Mouse (Mus musculus) right cerebral cortex, postnatal 4 days (tissue): ENCODE data around the gene Tbc1d19.

Experiments
- DNase-seq: peaks from one replicate; pipeline ENCODE4 v3.0.0-alpha.2; 2022

Gene Tbc1d19

GRCm38 (mm10) chr5:53809115-53809991, at the start of gene Tbc1d19:
TSS of gene Tbc1d19 (plus strand) at chr5:53809606.
- DNase-seq = peak; percentile 80

DNA sequence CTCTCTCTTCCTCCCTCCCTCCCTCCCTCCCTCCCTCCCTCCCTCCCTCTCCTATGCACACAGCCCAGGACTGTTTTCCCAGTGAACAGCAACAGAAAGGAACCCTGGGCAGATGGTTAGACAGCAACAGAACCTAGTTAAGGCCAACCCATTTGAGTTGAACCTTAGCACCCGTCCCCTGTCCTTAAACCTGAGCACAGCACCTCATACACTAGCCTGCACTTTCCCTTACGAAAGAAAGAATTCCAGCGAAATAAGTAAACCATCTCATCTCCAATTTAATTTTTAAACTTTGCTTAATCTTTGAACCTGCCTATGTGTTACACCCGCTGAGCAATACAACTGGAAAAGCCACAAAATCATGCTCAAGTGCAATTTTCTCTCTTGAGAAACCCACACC, 49.5 kb upstream of the Tbc1d19 start:
- no peak for DNase-seq

DNA sequence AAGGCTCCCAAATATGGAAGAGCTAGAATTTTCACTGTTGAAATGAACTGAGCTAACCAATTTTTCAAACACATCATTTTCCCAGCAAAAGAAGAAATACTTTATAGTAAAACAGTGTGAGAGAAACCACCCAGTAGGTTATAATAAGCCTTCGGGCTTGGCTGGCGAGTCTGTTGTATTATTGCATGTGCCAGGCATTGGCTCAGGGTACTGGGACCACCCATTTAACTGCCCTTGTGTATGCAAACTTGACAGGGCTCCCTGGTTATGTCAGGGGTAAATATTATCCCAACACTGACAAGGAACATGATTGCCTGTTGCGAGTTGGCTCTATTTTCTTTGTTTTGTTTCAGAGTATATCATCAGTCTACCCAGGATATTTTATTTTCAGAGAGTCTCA, 48.5 kb upstream of the Tbc1d19 start:
- no peak for DNase-seq

- no peak for DNase-seq
Measured at GRCm38 (mm10) chr5:53761346-53761745, 48.1 kb upstream of the Tbc1d19 start.

DNA sequence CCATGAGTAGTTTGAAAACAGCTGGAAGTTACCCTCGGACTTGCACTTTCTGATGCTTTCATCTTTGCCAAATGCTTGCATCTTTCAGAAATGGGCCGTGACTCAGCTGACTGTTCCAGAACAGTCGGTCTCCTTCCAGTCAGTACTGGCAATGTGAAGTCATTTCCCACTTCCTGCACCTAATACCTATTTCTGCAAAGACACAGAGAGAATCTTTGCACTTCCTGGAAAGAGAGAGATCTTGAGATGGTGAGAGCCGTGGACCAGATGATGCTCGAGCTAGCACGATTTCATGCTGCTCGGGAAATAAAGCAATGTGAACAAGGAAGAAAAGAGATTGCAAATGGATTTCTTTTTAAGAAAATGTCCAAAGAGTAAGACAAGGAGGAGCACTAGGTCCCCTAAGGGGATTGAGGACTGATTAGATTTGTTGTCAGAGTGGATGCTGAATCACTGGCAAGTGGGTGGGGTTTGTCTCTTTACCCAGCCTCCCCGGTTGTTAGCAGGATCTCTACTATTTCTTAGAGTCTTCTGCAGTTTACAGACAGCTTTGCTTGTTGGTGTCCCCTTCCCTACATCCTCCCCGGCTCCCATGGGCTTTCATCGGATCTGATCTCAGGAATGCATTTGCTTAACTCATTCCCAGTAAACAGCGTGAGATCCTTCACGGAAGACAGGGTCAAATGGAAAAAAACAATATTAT, 24.4 kb upstream of the Tbc1d19 start:
- DNase-seq = no peak

GRCm38 (mm10) chr5:53801379-53801778, 8.0 kb upstream of the Tbc1d19 start:
- DNase-seq = no peak

GRCm38 (mm10) chr5:53819711-53820110, 10.3 kb downstream of the Tbc1d19 start:
- DNase-seq = no peak

GRCm38 (mm10) chr5:53825886-53826285, 16.5 kb downstream of the Tbc1d19 start:
- DNase-seq = no peak

DNA sequence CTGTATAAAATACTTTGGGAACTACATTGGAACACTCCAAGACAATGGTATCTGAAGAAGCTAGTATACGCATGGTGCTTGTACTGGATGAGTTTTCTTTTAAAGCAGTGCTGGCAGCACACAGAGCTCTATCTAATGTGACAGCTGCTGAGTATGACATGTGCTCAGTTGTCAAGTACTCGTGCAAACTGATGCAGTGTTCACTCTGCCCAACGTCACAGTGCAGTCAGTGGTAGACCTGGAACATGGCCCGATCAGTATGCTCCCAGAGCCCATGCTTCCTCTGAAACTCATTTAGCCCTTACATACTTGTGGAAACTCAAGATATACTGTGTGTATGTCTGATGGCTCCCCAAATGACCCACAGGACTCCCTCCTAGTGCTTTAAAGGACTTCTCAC, 25.1 kb downstream of the Tbc1d19 start:
- no peak for DNase-seq

DNA sequence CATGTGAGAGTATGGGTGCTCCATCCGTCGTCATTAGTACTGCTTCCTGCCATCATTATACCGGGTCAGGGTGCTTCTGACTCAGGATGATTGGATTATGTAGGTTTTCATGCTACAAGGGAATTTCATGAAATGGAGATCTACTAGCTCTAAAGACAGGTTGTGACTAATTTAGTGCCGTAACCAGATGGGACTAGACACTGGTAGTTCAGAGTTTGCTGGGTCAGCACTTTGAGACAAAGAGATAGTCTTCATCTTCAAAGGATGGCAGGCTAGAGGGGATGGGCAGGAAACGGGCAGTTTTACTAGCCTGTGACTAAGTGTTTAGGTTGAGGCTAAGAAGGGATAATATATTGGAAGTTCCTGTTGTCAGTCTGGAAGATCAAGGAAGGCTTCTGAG, 31.9 kb downstream of the Tbc1d19 start:
- DNase-seq = no peak

DNA sequence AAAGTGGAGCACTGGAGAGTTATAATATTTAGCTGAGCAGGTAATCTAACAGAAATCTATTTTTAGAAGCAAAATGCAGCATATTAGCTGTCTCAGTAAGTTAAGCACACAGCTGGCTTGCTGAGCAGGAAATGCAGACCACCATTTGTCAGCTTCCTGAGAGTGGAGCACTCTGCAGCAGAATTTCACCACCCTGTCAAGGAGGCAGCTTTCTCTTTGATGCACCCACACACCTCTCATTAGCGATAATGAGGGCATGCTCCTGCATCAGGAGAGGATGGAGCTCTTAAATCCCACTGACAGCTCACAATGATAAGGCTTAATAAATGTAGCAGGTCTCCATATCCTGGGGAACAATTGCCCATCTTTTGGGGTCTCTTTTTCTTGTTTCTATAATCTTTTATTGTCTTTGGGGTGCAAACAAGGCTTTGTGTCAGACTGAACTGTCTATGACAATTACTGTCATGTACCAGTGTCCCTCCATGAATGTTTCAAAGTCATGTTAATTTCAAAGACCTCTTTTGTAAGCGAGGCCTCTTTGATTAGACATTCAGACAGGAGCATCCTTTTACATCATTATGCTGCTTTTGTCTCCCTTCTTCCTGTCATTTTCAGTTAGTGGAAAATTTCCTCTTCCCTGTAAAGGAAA, 39.0 kb downstream of the Tbc1d19 start:
- no peak for DNase-seq

- no peak for DNase-seq
Measured at GRCm38 (mm10) chr5:53852574-53852973, 43.2 kb downstream of the Tbc1d19 start.

DNA sequence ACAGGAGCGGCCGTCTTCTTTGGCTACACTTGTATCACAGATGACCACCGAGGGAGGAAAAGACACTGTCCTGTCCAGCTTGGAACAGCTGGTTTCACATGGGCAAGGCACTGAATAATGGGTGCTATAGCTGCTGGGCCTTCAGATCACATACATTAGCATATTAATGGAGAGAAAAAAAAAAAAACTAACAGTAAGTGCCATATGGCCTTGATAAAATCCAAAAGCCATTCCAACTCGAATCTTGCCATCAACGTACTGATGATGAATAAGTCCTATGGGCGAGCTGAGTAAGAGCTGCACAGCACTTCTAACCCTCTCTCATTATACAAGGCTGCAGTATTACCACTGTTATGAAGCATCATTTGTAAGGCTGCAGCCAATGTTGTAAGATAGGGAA, 45.2 kb downstream of the Tbc1d19 start:
- DNase-seq = no peak

DNA sequence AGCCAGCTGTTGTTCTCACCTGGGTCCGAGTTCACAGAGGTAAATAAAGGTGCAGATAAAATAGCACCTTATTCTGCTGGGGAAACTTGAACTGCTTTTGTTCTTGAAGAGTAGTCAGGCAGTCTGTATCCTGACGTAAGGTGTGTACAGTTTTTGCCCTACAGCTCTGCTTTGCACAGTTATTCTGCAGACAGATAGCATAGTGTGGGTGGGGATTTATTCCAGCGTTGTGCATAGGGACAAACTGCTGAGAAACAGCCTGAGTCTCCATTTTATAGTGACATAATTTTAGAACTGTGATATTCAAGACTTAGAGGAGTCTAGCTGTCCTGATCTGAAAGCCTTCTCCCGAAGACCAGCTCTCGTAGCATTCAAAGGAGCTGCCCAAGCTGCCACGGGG, 46.6 kb downstream of the Tbc1d19 start:
- DNase-seq = no peak

- no peak for DNase-seq
Measured at GRCm38 (mm10) chr5:53865146-53865545, 55.7 kb downstream of the Tbc1d19 start.

- DNase-seq = no peak
Measured at GRCm38 (mm10) chr5:53865991-53866390, 56.6 kb downstream of the Tbc1d19 start.

DNA sequence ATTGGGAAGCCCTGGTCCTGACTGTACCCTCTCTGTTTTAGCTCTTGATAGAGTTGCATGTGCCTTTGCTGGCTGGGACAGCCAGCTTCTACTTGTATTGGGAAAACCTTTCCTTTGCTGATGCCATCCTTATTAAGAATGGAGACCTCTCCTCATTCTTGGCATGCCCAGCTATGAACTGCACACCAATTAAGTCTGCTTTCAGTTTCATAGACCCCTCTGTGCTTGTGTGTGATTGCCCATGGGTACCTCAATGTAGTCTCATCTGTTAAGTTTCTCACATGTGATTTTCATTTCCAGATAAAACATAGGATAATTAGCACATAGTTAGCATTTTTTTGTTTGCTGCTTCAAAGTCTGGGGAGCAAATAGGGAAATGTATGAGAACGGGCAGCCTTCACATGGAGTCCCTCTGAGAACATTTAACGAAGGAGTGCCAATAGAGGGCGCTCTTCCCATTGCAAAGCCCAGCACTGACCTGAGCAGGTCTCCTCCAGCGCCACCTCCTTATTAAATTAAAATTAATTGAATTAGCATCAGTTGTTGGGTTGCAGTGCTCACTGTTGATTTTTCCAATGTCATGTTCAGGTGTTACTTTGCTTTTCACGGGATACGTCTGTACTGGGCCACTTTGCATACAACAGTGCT, 62.4 kb downstream of the Tbc1d19 start:
- peak; percentile 64 for DNase-seq

- no peak for DNase-seq
Measured at GRCm38 (mm10) chr5:53874966-53875365, 65.6 kb downstream of the Tbc1d19 start.

- no peak for DNase-seq
Measured at GRCm38 (mm10) chr5:53880724-53881123, 71.3 kb downstream of the Tbc1d19 start.

DNA sequence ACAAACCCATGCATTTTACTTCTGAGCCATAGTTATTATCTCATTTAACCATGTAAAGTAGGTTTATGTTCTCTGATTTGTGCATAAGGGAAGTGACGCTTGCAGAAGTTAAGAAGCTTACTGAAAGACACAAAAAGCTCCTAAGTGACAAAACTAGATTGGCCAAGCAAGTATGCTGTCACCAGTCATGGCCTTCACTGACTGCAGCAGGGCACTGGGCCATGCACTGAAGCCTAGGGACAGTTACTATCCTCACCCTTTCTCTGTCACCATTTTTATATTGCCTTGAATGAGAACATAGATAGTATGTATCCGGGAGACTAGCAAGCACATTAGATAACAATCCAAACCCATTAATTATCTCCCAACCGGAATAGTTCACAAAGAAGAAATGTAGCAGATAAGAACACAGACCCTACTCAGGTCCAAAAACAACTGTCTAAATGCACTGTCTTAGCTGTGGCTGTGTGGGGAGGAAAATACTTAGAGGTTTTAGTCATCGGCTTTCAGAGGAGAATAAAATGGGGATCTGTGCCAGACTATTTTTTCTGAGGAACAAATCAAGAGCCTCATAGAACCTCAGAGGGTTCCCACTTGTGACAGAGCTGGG, 72.1 kb downstream of the Tbc1d19 start:
- DNase-seq = no peak

DNA sequence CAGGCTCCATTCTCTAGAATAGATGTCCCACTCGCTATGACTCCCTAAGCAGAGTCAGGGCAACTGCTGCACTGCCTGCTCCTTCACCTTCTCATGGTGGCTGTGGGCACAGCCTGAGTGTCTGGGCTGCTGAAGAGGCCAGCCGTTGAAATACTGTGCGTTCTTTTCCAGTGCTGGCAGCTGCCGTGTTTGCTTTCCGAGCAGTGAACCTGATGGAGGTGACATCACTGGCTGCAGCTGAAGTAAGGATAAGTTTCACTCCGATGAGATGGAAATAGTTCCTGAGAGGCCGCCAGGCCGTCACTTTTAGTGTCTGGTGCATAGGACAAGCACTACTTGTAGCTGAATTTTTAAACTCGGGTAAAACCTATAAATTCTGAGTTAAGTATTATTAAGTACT, 92.0 kb downstream of the Tbc1d19 start:
- DNase-seq = no peak

DNA sequence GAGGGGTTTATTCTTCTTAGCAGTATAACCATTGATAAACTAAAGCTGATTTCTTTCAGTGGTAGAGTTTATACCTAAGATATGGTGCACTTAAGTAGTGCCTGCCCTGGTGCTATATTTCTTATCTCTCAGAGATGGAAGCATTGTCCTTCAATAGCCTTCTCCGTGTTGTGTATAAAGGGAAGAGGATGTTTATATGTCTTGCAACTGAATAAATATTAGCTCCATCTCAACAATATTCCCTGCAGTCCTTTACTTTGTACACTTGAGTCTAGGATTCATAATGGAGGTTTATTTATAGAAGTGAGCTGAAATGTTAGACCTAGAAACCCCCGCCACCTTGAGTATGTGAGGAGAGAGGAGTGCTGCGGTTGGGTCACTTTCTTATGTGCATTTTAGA, 93.4 kb downstream of the Tbc1d19 start:
- no peak for DNase-seq

DNA sequence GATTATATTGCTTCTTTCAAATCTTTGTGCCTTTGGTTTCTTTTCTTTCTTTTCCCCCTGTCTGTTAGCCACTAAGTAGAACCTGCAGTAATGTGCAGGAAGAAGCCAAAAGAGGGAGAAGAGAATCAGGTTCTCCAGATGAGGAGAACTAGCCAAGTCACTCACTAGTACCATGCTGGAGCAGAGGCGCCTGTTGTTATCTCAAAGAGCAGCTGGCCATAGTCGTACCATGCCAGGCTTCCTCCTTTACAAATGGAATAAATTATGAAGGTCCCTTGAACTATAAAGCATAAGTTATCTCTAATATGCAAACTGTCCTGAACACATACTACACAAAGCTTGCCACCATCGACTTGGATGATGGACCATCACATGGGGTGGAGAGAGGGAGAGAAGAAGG, 99.8 kb downstream of the Tbc1d19 start:
- no peak for DNase-seq
